Mouse (Mus musculus): ENCODE results near the gene 2410015M20Rik. TPM values are rescaled to one million over a fixed set of nuclear protein-coding genes. Genes with fewer than 3 reads are reported as not detected.
"Not testable (repeated sequence)": the region's sequence is repeated elsewhere in the genome, so short reads cannot be mapped to it uniquely, and the experiment has no call there.

The 2410015M20Rik gene
- total RNA-seq, 2 experiments from 2014 or later = 119 to 135 TPM

DNA sequence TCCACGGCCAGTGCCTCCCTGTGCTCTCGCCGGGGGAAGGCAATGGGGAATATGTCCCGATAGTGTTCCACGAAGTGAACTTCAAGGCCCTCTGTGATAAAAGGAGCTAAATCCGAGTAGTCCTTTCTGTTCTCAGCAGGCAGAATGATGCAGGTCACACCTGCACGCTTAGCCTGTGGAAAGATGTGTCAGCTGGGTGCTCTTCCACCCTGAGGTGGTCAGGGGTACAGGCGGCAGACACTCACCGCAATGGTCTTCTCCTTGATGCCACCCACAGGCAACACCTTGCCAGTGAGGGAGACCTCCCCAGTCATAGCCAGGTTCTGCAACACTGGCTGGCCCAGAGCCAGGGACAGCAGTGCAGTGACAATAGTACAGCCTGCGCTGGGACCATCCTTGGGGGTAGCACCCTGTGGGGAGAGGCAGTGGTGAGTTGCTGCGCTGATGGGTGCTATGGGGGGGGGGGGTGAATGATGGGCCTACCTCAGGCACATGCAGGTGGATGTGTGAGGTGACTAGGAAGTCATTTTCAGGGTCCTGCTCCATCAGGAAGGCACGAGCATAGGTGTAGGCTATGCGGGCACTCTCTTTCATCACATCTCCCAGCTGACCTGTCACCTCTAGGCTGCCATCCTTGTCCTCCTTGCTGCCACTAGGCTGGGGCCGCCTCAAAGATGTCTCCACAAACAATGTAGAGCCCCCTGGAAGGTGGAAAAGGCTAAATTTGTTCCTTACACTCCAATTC is 5.0 kb upstream of the 2410015M20Rik start:
- peak; percentile 41 for DNase-seq
- intact Hi-C loops (cut with DNase I) = no loop called here

DNA sequence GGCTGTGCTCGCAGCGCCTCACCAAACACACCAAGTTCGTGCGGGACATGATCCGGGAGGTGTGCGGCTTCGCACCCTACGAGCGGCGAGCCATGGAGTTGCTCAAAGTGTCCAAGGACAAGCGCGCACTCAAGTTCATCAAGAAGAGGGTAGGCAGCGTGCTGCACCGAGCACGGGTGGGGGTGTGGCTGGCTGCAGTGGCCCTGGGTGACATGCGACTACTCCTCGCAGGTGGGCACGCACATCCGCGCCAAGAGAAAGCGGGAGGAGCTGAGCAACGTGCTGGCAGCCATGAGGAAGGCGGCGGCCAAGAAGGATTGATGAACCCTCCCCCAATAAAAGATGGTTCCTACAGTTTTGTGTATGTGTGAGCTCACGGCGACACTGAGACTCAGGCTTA is 4.3 kb upstream of the 2410015M20Rik start:
- peak; percentile 51 for DNase-seq

DNA sequence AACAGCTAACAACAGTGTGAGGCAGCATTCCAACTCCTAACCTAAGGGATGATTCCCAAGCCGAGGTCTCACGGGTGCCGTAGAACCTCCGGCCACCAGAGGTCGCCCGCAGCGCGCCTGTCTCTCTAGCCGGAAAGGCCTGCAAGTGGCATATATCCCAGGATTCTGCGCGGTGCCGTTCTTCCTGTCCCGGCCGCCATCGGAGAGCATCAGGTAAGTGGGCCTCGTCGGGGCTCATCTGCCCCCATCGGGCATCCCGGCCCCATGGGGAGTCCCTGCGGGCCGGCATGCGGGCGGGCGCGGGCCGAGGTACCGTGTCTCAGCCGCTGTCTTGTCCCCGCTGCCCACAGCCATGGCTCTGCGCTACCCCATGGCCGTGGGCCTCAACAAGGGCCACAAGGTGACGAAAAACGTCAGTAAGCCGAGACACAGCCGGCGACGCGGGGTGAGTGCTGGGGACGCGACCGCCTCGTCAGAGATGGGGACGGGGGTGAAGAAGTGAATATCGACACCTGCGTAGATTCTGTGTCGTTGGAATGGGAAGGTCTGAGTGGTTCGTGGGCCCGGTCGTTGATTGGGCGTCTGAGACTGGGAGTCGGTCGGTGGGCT is 3.8 kb upstream of the 2410015M20Rik start, which contains the start of gene Rpl36:
Rpl36 (plus strand) TSS at position 181 of the 609 bp plus-strand sequence.
- peak; percentile 97 for DNase-seq
- intact Hi-C loops (cut with DNase I) = no loop called here

More for the DNA sequence above, 4.3 kb upstream of the 2410015M20Rik start:
- intact Hi-C loops (cut with DNase I) = not testable (repeated sequence)

GRCm38 (mm10) chr17:56612565-56612939 is 3.0 kb upstream of the 2410015M20Rik start:
- intact Hi-C loops (cut with DNase I); DNase-seq: not testable (repeated sequence)

DNA sequence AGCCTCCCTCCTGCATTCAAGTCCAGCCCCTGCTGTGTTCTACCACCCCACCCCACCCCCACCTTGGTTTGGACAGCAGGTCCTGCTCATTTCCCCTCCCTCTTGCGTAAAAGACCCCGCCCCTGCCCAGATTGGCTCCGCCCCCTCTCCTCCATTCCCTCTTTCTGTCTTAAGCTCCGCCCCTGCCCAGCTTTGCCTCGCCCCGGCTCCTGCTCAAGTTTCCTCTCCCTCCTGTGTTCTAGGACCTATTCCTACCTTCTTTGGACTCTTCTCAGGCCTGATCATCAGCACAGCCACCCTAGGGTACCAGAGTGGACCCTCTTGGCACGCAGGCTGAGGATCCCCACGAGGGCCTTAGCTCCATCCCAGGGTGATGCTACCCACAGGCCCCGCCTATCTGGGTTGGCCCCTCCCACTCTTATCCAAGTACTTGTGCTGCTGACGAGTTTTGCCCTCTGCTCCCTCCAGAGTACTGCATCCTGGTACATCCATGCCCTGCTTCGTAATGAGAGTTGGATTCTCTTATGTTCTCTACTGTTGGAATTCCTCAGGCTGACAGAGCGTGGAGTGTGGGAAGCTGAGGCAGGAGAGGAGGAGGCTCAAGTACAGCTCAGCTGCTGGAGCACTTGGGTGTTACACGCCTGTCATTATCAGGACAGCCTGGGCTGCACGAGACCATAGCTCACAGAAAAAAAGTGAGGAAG is 2.4 kb upstream of the 2410015M20Rik start:
- DNase-seq = peak; percentile 46
- intact Hi-C loops (cut with DNase I) = no loop called here

DNA sequence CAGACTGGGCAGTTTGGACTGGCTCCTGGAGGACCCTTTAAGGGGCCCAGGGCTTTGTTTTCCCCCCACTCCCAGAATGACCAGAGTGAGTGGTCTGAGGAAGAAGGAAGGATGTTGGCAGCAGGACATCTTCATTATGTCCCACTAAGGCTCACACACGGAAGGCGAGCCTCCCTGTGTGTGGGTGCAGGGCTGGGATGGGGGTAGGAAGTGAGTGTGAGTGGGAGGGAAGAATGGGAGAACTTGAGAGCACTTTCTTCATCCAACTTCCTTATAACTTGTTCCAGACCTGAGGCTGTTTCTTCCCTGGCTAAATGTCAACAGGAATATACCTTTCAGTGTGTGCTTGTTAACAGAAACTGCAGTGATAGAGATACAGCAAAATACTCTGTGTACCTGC is 1.8 kb upstream of the 2410015M20Rik start:
- DNase-seq = no peak
- intact Hi-C loops (cut with DNase I) = no loop called here

- peak; percentile 8 for DNase-seq
- intact Hi-C loops (cut with DNase I) = no loop called here
Observed at GRCm38 (mm10) chr17:56608699-56609098, 872 bp downstream of the 2410015M20Rik start.

DNA sequence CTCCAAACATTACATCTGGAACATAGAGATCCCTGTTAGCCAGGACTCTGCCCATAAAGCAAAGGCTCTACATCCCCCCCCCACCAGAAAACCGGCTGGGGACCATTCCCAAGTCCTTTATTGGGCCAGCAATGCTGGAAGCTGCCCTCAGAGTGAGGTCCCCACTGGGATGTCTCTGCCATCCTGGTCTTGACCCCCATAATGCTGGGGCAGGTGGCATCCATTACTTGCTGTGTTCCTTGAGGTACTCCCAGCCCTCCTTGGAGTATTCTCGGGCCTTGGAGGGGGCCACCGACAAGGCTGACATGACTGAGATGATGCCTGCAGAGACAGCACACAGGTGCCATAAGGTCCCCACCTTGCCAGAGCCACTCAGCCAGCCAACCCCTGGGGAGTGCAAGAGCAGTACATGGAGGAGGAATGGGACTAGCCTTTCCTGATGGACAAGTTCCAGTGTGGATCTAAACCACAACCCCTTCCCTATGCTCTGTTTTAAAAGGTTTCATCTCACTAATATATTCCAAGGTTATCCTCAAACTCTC is 2.0 kb downstream of the 2410015M20Rik start:
- DNase-seq = no peak
- intact Hi-C loops (cut with DNase I) = no loop called here

DNA sequence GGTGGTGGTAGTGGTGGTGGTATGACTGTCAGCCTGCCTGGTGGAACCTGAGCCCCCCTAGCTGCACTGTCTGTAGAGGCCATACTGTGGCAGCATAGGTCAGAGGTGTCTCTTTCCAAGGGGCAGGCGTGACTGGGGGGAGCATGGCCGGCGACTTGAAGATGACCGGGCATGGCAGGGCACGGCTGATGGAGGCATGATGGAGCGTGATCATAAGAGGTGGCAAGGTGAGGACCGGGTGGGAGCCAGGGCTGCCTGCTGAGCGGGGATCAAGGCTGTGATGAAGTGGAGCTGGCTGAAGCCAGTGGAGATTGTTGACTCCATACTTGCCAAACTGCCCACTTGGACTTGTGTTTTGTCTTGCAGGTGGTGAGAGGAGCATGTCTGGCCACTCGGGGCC is 4.1 kb downstream of the 2410015M20Rik start:
- DNase-seq = no peak
- intact Hi-C loops (cut with DNase I) = no loop called here

GRCm38 (mm10) chr17:56604422-56604821 is 5.1 kb downstream of the 2410015M20Rik start:
- no peak for DNase-seq
- intact Hi-C loops (cut with DNase I) = no loop called here

GRCm38 (mm10) chr17:56604070-56604380 is 5.5 kb downstream of the 2410015M20Rik start:
- intact Hi-C loops (cut with DNase I) = no loop called here

GRCm38 (mm10) chr17:56603186-56604069 is 6.1 kb downstream of the 2410015M20Rik start:
- DNase-seq = peak; percentile 11
- intact Hi-C loops (cut with DNase I) = no loop called here

More at GRCm38 (mm10) chr17:56604070-56604380, 5.5 kb downstream of the 2410015M20Rik start:
- no peak for DNase-seq

GRCm38 (mm10) chr17:56593527-56594271 is 15.9 kb downstream of the 2410015M20Rik start:
- DNase-seq = no peak
- intact Hi-C loops (cut with DNase I) = no loop called here

DNA sequence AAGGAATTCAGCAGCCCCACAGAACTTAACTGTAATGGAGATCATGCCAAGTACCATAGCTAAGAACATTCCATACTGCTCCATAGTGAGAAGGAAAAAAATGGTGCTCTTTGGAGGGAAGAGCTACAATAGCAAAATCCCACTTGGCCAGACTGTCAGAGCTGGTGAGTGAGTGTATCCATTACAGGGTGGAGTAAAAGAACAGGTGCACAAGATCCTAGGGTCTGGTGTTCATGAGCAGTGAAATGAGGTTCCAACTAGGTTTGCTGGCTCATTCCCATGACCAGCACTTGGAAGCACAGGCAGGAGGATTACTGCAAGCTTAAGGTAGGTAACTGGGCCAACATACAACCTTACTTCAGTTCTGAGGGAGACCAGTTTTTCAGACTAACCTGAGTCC is 17.0 kb downstream of the 2410015M20Rik start:
- intact Hi-C loops (cut with DNase I) = no loop called here
- DNase-seq = no peak

DNA sequence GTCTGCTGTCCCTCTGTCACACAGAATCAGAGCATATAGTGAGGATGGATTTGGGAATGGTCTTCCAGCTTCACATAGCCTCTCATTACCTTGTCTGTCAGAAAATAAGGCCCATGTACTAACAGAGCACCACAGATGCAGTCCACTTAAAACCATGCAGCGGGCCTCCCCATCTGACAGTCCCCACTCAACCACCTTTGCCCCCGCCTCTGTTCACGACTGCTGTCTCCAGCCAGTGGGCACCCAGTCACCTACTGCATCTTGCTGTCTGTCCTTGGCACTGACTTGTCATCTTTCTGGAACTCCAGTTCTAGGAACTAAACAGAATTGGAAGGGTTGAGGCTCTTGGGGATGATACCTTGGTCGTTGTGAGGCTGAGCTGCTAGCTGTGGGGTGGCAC is 20.6 kb downstream of the 2410015M20Rik start:
- DNase-seq = no peak
- intact Hi-C loops (cut with DNase I) = no loop called here

DNA sequence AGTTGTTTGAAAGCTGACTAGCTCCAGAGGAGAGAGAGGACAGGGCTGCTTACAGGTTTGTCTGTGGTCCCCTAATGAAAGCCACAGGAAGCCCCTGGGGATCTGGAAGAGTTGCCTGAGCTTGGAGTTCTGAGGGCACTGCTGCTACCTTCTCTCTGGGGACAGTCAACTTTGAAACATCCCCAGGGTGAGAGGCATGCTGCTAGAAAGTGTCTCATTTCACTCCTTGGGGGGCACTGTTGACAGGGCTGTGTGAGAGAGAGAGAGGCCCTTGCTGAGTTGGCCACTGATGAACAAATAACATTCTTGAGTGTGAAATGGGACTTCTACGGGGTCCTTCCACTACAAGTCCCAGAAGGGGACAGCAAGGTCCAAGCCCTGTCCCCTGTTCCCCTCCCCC is 21.8 kb downstream of the 2410015M20Rik start:
- intact Hi-C loops (cut with DNase I) = no loop called here
- no peak for DNase-seq

DNA sequence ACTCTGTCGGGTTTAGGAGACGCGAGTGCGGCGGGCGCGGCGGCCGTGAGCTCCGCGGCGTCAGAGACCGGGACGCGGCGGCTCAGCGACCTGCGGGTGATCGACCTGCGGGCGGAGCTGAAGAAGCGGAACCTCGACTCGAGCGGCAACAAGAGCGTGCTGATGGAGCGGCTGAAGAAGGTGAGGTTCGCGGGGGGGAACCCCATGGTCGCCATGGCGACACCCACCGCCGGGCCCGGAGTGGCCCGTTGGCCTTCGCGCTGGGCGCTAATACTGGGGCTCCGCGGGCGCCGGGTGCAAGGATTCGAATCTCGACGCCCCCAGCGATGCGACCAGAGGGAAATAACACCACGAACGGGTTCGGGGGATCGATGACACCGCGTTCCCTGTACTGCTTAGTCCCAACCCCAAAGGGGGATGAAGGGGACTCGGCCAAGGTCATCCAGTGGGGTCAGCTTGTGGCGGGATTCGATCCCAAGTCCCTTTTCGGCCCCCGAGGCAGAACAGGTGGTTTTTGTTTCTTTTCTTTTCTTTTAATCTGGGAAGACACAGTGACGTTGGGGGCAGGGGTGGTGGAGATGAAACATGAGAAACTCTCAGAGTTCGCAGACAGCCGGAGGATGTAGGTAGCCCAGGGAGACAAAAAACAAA is 24.3 kb downstream of the 2410015M20Rik start:
- intact Hi-C loops (cut with DNase I) = no loop called here
- peak; percentile 49 for DNase-seq

DNA sequence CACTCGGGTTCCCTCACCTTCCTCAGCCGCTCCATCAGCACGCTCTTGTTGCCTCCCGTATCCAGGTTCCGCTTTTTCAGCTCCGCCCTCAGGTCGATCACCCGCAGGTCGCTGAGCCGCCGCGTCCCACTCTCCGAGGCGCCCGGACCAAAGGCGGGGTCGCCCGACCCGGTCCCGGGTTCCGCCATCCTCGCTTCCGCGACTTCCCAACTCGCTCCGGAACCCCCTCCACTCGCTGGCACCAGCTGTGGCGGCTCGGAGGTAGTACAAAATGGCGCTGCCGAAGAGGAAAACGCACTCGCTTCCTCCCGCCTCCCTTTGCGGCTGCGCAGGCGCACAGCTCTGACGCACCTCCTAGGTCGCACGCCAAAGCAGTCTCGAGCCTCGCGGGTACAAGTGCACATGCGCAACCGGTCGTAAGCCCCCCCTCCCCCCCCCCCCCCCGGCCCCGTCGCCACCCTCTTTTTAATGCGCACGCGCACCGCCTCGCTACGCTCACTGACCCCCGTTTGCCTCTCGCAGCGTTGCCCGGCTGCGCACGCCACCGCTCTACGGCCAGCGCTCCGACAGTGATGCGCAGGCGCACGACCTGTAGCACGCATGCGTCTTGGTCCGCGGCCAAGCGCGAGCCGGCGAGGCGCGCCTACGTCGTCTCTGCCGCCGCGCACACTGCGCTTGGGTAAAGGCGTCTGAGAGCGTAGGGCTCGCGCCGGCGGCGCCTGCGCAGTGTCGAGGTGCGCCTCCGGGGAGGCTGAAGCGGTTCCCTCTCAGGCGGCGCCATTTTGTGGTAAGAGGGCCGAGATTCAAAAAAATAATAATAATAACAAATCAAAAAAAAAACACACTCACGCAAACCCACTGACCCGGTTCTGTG is 25.1 kb downstream of the 2410015M20Rik start, which contains the start of the genes Safb2 and Safb:
Safb2 (minus strand) TSS at position 329 of the 874 bp plus-strand sequence.
Safb (plus strand) TSS at position 569 of the 874 bp plus-strand sequence.
- intact Hi-C loops (cut with DNase I) = no loop called here

More for the DNA sequence above, 25.1 kb downstream of the 2410015M20Rik start, which contains the start of the genes Safb2 and Safb:
- peak; percentile 100 for DNase-seq

Measured in left cerebral cortex, postnatal 4 days (tissue).